Mouse (Mus musculus): Measurements from ENCODE around the gene Mfsd5. TPM values are rescaled to one million over a fixed set of nuclear protein-coding genes. Genes with fewer than 3 reads are reported as not detected.

Gene Mfsd5
- polyA plus RNA-seq, 1 experiment: 17.0 TPM

- no peak overlapping the region for H3K4me3 ChIP-seq (ENCODE audit: insufficient read depth, low read depth, low read length)
- H3K4me1 ChIP-seq (ENCODE audit: control insufficient read depth, insufficient read depth, insufficient read length, low read length): peaks cover 7% of the 10 kb centered on the region
- no peak overlapping the region for H3K27ac ChIP-seq (replicated peaks; ENCODE audit: low read depth, low read length)
Observed at GRCm38 (mm10) chr15:102283648-102284047, 4.4 kb downstream of the Mfsd5 start.

GRCm38 (mm10) chr15:102287395-102287794, 8.1 kb downstream of the Mfsd5 start:
- H3K4me1 ChIP-seq (ENCODE audit: control insufficient read depth, insufficient read depth, insufficient read length, low read length): no peaks in the 10 kb centered on the region
- no peak overlapping the region for H3K4me3 ChIP-seq (ENCODE audit: insufficient read depth, low read depth, low read length)
- H3K27ac ChIP-seq (replicated peaks; ENCODE audit: low read depth, low read length): no peak overlapping the region

GRCm38 (mm10) chr15:102295633-102296367, 16.5 kb downstream of the Mfsd5 start, which contains the start of gene Espl1:
Gene Espl1 (plus strand): TSS chr15:102296266.
- H3K4me1 ChIP-seq (ENCODE audit: control insufficient read depth, insufficient read depth, insufficient read length, low read length): no peaks in the 10 kb centered on the region
- no peak within 1 kb of the TSS for H3K27ac ChIP-seq (replicated peaks; ENCODE audit: low read depth, low read length)
- peak within 1 kb of the TSS; percentile 66 for H3K4me3 ChIP-seq (ENCODE audit: insufficient read depth, low read depth, low read length)

- Histone ChIP-seq H3K4me3 (ENCODE audit: insufficient read depth, low read depth, low read length) (peak overlapping the region; percentile 66), H3K4me1 (ENCODE audit: control insufficient read depth, insufficient read depth, insufficient read length, low read length) (no peaks in the 10 kb centered on the region), H3K27ac (replicated peaks; ENCODE audit: low read depth, low read length) (no peak overlapping the region)
Observed at GRCm38 (mm10) chr15:102296368-102297006, 17.2 kb downstream of the Mfsd5 start.

GRCm38 (mm10) chr15:102302542-102302941, 23.3 kb downstream of the Mfsd5 start:
- Histone ChIP-seq H3K4me1 (ENCODE audit: control insufficient read depth, insufficient read depth, insufficient read length, low read length) (no peaks in the 10 kb centered on the region), H3K4me3 (ENCODE audit: insufficient read depth, low read depth, low read length) (no peak overlapping the region), H3K27ac (replicated peaks; ENCODE audit: low read depth, low read length) (no peak overlapping the region)

DNA sequence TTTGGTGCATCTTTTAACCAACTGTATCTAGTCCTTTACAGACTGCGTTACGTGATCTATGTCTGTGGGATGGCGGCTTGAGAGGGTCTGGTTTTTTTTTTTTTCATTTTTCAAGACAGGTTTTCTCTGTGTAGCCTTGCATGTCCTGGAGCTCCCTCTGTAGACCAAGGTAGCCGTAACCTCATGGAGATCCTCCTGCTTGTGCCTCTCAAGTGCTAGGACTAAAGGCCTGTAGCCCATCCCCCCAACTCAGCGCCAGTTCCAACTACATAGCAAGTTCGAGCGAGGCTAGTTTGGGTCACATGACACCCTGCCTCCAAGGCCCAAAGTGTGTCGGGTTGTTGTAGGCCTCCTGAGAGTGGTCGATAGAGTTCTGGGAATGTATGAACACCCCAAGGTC, 29.5 kb downstream of the Mfsd5 start:
- no peak overlapping the region for H3K4me3 ChIP-seq (ENCODE audit: insufficient read depth, low read depth, low read length)
- no peak overlapping the region for H3K27ac ChIP-seq (replicated peaks; ENCODE audit: low read depth, low read length)

DNA sequence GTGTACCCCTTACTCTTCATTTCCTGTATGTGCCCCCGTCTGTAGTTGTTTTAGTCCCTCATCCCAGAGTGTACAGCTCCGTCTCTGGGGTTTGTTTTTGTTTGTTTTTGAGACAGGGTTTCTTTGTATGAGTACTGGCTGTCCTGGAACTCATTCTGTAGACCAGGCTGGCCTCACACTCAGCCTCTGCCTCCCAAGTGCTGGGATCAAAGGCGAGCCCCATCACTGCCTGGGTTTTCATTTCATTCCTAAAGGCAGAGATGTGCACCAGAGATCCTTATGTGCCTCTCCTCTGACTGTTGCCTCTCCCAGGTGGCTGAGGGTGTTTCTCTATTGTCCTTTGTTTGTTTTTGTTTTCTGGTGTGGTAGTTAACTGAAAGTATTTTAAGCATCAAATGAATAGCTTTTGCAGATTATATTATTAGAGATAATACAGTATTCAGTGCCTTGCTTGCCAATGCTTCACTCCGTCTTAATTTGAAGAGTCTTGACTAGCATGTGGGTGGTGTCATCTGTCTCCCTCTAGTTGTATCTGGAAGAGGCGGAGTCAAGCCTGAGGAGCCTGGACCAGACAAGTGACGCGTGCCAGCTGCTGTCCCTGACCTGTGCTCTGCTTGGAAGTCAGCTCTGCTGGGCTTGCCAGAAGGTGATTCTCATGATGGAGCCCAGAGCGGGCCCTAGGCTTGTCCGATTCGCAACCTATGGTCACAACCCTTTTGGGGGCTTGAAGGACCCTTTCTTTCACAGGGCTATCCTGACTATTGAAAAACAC, 31.0 kb downstream of the Mfsd5 start:
- H3K4me1 ChIP-seq (ENCODE audit: control insufficient read depth, insufficient read depth, insufficient read length, low read length): no peaks in the 10 kb centered on the region
- no peak overlapping the region for H3K4me3 ChIP-seq (ENCODE audit: insufficient read depth, low read depth, low read length)
- peak overlapping the region; percentile 23 for H3K27ac ChIP-seq (replicated peaks; ENCODE audit: low read depth, low read length)

More for the DNA sequence above, 29.5 kb downstream of the Mfsd5 start:
- H3K4me1 ChIP-seq (ENCODE audit: control insufficient read depth, insufficient read depth, insufficient read length, low read length): no peaks in the 10 kb centered on the region

DNA sequence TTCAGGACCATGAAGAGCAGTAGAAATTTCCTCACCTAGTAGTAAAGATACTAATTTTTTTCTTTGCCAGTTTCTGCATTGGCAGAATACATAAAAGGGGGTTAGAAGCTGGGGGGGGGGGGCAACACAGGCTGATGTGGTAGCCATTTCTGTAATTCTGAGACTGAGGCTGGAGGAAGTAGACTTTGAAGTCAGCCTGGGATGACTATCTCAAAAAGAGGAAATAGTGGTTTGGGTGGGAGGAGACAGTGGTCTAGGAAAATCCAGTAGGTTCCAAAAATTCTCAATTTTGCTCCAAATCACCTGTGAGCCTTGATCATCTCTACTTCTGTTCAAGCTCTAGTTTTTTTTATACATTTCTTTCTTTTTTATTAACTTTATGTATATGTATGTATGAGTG, 32.2 kb downstream of the Mfsd5 start:
- H3K4me3 ChIP-seq (ENCODE audit: insufficient read depth, low read depth, low read length): no peak overlapping the region
- H3K4me1 ChIP-seq (ENCODE audit: control insufficient read depth, insufficient read depth, insufficient read length, low read length): no peaks in the 10 kb centered on the region
- H3K27ac ChIP-seq (replicated peaks; ENCODE audit: low read depth, low read length): no peak overlapping the region

GRCm38 (mm10) chr15:102315292-102315691, 36.0 kb downstream of the Mfsd5 start:
- Histone ChIP-seq H3K4me3 (ENCODE audit: insufficient read depth, low read depth, low read length) (no peak overlapping the region), H3K27ac (replicated peaks; ENCODE audit: low read depth, low read length) (peak overlapping the region; percentile 3; the same call in 1 of the 2 replicates)

DNA sequence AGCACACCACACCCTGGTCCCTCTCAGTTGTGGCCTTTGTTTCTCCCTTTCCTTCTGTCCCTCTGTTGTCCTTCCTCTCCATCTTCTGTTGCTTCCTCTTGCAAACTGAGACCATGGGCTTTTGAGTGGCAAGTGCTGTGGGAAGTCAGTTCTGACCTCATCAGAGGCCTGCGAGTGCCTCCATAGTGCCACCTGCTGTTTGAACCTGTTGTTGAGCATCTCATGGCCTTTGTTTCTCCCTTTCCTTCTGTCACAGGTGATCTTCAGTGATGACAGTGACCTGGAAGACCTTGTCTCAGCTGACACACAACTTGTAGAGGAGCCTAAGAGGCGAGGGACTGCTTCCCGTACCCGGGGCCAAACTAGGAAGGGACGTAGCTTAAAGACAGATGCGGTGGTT, 37.0 kb downstream of the Mfsd5 start:
- Histone ChIP-seq H3K27ac (replicated peaks; ENCODE audit: low read depth, low read length) (no peak overlapping the region), H3K4me3 (ENCODE audit: insufficient read depth, low read depth, low read length) (no peak overlapping the region)

More at GRCm38 (mm10) chr15:102315292-102315691, 36.0 kb downstream of the Mfsd5 start:
- no peaks in the 10 kb centered on the region for H3K4me1 ChIP-seq (ENCODE audit: control insufficient read depth, insufficient read depth, insufficient read length, low read length)

DNA sequence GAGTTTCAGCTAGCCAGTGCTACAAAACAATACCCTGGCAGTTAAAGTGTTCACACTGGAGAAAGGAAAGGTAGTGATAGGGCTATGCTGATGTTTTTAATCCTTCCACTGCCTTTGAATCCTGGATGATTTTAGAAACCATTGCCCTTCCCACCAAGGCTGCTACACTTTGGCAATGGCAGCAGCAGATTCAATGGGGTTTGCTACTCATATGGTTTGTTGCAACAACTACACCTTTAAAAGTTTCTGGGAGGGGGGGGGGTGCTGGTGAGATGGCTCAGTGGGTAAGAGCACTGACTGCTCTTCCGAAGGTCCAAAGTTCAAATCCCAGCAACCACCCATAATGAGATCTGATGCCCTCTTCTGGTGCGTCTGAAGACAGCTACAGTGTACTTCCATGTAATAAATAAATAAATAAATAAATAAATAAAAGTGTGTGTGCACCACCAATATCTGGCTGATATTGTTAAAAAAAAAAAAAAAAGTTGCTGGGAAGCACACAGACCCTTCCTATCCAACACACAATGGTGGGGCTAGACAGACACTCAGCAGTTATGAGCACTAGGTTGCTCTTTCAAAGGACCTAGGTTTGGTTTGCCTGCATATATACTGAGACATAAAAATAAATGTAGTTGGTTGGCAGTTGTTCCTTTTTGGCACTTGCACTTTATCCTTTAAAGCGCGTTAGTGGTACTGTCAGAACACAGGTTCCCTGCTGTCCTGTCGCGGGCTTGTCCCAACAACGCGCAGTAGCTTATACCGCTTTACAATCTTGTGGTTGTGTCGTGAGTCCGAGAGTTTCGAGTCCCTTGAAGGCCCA, 45.6 kb downstream of the Mfsd5 start:
- H3K4me3 ChIP-seq (ENCODE audit: insufficient read depth, low read depth, low read length): no peak overlapping the region
- H3K4me1 ChIP-seq (ENCODE audit: control insufficient read depth, insufficient read depth, insufficient read length, low read length): peaks cover 5% of the 10 kb centered on the region; the same call in 1 of the 2 replicates
- H3K27ac ChIP-seq (replicated peaks; ENCODE audit: low read depth, low read length): no peak overlapping the region

More for the DNA sequence above, 37.0 kb downstream of the Mfsd5 start:
- H3K4me1 ChIP-seq (ENCODE audit: control insufficient read depth, insufficient read depth, insufficient read length, low read length): no peaks in the 10 kb centered on the region

- Histone ChIP-seq H3K27ac (replicated peaks; ENCODE audit: low read depth, low read length) (peak within 1 kb of the TSS; percentile 85), H3K4me3 (ENCODE audit: insufficient read depth, low read depth, low read length) (peak within 1 kb of the TSS; percentile 82), H3K4me1 (ENCODE audit: control insufficient read depth, insufficient read depth, insufficient read length, low read length) (peaks cover 5% of the 10 kb centered on the region; the same call in 1 of the 2 replicates)
Observed at GRCm38 (mm10) chr15:102326022-102326576, 46.8 kb downstream of the Mfsd5 start, which contains the start of gene Pfdn5. Gene Pfdn5 (plus strand): TSS chr15:102326116.

DNA sequence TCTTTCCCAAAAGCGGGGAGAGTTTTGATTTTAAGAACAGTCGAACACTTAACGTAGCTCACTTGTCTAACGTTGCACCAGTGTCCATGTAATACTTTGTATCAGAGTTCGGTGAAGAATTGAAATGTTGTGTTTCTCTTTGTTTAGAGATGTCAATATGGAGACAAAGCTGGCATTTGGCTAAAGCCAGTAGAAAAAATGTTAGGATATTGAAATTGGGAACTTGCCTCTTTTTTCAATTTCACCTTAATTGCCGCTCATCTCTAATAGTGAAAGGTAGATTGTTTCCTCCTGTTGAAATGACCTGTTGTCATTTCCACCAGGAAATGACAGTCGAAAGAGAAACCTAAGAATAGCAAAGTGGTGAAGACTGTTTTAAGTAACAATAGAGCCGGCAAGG, 47.6 kb downstream of the Mfsd5 start:
- H3K27ac ChIP-seq (replicated peaks; ENCODE audit: low read depth, low read length): peak overlapping the region; percentile 41; the same call in 1 of the 2 replicates
- H3K4me1 ChIP-seq (ENCODE audit: control insufficient read depth, insufficient read depth, insufficient read length, low read length): peaks cover 5% of the 10 kb centered on the region; the same call in 1 of the 2 replicates
- peak overlapping the region; percentile 82 for H3K4me3 ChIP-seq (ENCODE audit: insufficient read depth, low read depth, low read length)
